Mouse (Mus musculus): ENCODE data around the gene Dtymk. TPM values are rescaled to one million over a fixed set of nuclear protein-coding genes. Genes with fewer than 3 reads are reported as not detected.
"Not testable (repeated sequence)": the region's sequence is repeated elsewhere in the genome, so short reads cannot be mapped to it uniquely, and the experiment has no call there.

The Dtymk gene
- total RNA-seq, 4 experiments from 2014 or later, result 45.2 to 50.9 (median 46.1) TPM

GRCm38 (mm10) chr1:93805221-93805951 is 3.7 kb upstream of the Dtymk start:
- DNase-seq (ENCODE audit: low spot score in 2 of 2), result no peak

- no peak for DNase-seq (ENCODE audit: low spot score in 2 of 2)
These were observed 3.1 kb upstream of the Dtymk start for GRCm38 (mm10) chr1:93804818-93805217.

GRCm38 (mm10) chr1:93803556-93804507 is 2.1 kb upstream of the Dtymk start, which contains the start of gene Ing5:
Gene Ing5, plus strand, starts transcription at chr1:93803965.
- DNase-seq (ENCODE audit: low spot score in 2 of 2), result peak; percentile 98 to 100

GRCm38 (mm10) chr1:93802771-93803170 is 1.0 kb upstream of the Dtymk start:
- DNase-seq (ENCODE audit: low spot score in 2 of 2), result no peak

GRCm38 (mm10) chr1:93800670-93801503 is 847 bp downstream of the Dtymk start:
- DNase-seq (ENCODE audit: low spot score in 2 of 2), result no peak

GRCm38 (mm10) chr1:93795886-93796285 is 5.8 kb downstream of the Dtymk start:
- no peak for DNase-seq (ENCODE audit: low spot score in 2 of 2)

GRCm38 (mm10) chr1:93794526-93794925 is 7.2 kb downstream of the Dtymk start:
- DNase-seq (ENCODE audit: low spot score in 2 of 2), result no peak

- no peak for DNase-seq (ENCODE audit: low spot score in 2 of 2)
These were observed 14.8 kb downstream of the Dtymk start for GRCm38 (mm10) chr1:93786912-93787311.

GRCm38 (mm10) chr1:93776686-93777085 is 25.0 kb downstream of the Dtymk start:
- DNase-seq (ENCODE audit: low spot score in 2 of 2), result no peak

- no peak for DNase-seq (ENCODE audit: low spot score in 2 of 2)
These were observed 31.8 kb downstream of the Dtymk start for GRCm38 (mm10) chr1:93769901-93770300.

GRCm38 (mm10) chr1:93767600-93767999 is 34.1 kb downstream of the Dtymk start:
- DNase-seq (ENCODE audit: low spot score in 2 of 2), result no peak

GRCm38 (mm10) chr1:93764871-93765591 is 36.7 kb downstream of the Dtymk start:
- no peak for DNase-seq (ENCODE audit: low spot score in 2 of 2)

GRCm38 (mm10) chr1:93763531-93763930 is 38.2 kb downstream of the Dtymk start:
- not testable (repeated sequence) for DNase-seq (ENCODE audit: low spot score in 2 of 2)

- DNase-seq (ENCODE audit: low spot score in 2 of 2), result no peak
These were observed 41.7 kb downstream of the Dtymk start for GRCm38 (mm10) chr1:93760076-93760475.

- no peak for DNase-seq (ENCODE audit: low spot score in 2 of 2)
These were observed 45.6 kb downstream of the Dtymk start for GRCm38 (mm10) chr1:93756154-93756553.

GRCm38 (mm10) chr1:93755618-93756017 is 46.1 kb downstream of the Dtymk start:
- DNase-seq (ENCODE audit: low spot score in 2 of 2), result no peak

- peak in 1 of 2 experiments; percentile 38 for DNase-seq (ENCODE audit: low spot score in 2 of 2)
These were observed 46.5 kb downstream of the Dtymk start for GRCm38 (mm10) chr1:93755291-93755610.

- DNase-seq (ENCODE audit: low spot score in 2 of 2), result peak; percentile 80 to 96
These were observed 47.0 kb downstream of the Dtymk start, which contains the start of gene Thap4 for GRCm38 (mm10) chr1:93754573-93755290. Gene Thap4, minus strand, starts transcription at chr1:93754864.

GRCm38 (mm10) chr1:93753911-93754572 is 47.7 kb downstream of the Dtymk start:
- DNase-seq (ENCODE audit: low spot score in 2 of 2), result peak; percentile 31 to 50

Measured in left cerebral cortex, adult 8-10 months (tissue).